Mouse (Mus musculus): ENCODE measurements around the gene Crkl. TPM values are rescaled to one million over a fixed set of nuclear protein-coding genes. Genes with fewer than 3 reads are reported as not detected.
A peak's percentile ranks its signal among the peaks of the same experiment; 100 is the strongest.

Crkl gene
- polyA plus RNA-seq, 1 experiment from 2014 or later = 29.9 TPM

DNA sequence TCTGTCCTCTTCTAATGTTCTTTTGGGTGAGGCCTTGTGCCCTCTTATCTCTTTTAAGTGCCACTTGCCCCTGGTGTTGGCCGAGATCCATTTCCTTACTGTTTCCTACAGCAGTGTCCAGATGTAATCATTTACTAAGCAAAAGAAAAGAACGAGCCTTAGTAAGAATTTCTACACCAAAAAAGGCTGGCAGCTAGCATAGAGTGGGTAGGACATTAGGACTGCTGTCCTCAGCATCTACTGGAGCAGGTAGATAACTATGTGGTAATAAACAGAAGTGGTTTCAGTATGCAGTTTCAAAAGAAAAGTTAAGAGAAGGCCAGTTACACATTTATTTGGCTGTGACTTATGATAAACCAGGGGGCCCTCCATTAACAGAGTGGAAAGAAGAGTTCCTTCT is 58.9 kb downstream of the Crkl start:
- Histone ChIP-seq H3K4me1 (replicated peaks; ENCODE audit: control insufficient read depth, insufficient read depth, low read length) (peaks cover 21% of the 10 kb centered on the region), H3K4me3 (ENCODE audit: low read depth, low read length) (peak overlapping the region; percentile 57; the same call in 1 of the 2 replicates), H3K27me3 (replicated peaks; ENCODE audit: control insufficient read depth, insufficient read depth, low read length) (no peaks in the 10 kb centered on the region), H3K9me3 (ENCODE audit: control insufficient read depth) (no peaks in the 10 kb centered on the region), H3K36me3 (ENCODE audit: control insufficient read depth, insufficient read depth) (peaks cover 29% of the 10 kb centered on the region), H3K27ac (ENCODE audit: low read depth, low read length) (peak overlapping the region; percentile 88), H3K4me2 (replicated peaks; ENCODE audit: low read depth) (peak overlapping the region; percentile 79), H3K9ac (ENCODE audit: low read depth, low read length) (no peak overlapping the region)
- ATAC-seq = peak; percentile 29
- no peak for TF ChIP-seq CTCF (IDR thresholded peaks at IDR 0.05; ENCODE audit: low read depth)
- WGBS = 31% methylated on average over 2 of the region's 2 CpGs

DNA sequence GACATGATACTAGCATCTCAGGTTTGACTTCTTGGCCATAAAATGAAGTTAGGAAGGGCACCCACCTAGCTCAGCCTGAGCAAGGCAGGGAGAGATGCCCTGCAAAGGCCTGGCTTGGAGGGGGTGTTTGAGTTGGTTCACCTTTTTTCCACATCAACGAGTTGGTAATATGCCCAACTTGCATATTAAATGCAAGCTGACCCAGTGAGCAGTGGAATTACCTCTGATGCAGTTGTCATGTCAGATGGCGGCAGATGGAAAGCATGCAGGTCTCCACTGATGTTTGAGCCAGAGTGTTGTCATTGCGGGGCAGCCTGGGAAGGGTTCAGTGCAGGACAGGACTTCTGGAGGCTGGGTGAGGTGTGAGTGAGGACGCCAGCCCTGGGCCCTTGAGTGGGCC is 59.6 kb downstream of the Crkl start:
- H3K27ac ChIP-seq (ENCODE audit: low read depth, low read length) = peak overlapping the region; percentile 88
- no peak for TF ChIP-seq CTCF (IDR thresholded peaks at IDR 0.05; ENCODE audit: low read depth)
- peak overlapping the region; percentile 79 for H3K4me2 ChIP-seq (replicated peaks; ENCODE audit: low read depth)
- no peaks in the 10 kb centered on the region for H3K27me3 ChIP-seq (replicated peaks; ENCODE audit: control insufficient read depth, insufficient read depth, low read length)
- H3K9me3 ChIP-seq (ENCODE audit: control insufficient read depth) = no peaks in the 10 kb centered on the region
- no peak for ATAC-seq
- H3K4me3 ChIP-seq (ENCODE audit: low read depth, low read length) = no peak overlapping the region
- peaks cover 21% of the 10 kb centered on the region for H3K4me1 ChIP-seq (replicated peaks; ENCODE audit: control insufficient read depth, insufficient read depth, low read length)
- 88% methylated on average over 4 of the region's 4 CpGs for WGBS
- 0 out of 2 replicates have a peak overlapping the region, but pooled peaks have one; percentile 17 for H3K9ac ChIP-seq (ENCODE audit: low read depth, low read length)
- H3K36me3 ChIP-seq (ENCODE audit: control insufficient read depth, insufficient read depth) = peaks cover 36% of the 10 kb centered on the region

DNA sequence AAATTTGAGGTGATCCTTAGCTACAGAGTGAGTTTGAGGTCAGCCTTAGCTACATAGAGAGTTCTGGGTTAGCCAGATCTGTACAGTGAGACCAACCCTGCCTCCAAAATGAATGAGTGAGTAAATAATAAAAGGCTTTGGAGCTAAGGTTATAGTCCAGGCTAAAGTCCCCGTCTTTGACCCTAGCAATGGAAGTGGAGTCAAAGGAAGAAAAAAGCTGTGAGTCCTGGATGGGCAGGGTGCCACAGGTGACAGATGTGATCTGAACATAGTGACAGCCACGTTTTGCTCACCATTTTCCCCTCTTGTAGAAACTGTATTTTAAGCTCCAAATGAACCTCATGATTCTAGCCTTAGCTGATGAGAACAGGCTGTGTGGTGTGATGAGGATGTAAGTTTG is 67.1 kb downstream of the Crkl start:
- Histone ChIP-seq H3K27ac (ENCODE audit: low read depth, low read length) (no peak overlapping the region), H3K4me1 (replicated peaks; ENCODE audit: control insufficient read depth, insufficient read depth, low read length) (no peaks in the 10 kb centered on the region), H3K27me3 (replicated peaks; ENCODE audit: control insufficient read depth, insufficient read depth, low read length) (no peaks in the 10 kb centered on the region), H3K9me3 (ENCODE audit: control insufficient read depth) (no peaks in the 10 kb centered on the region), H3K9ac (ENCODE audit: low read depth, low read length) (no peak overlapping the region), H3K36me3 (ENCODE audit: control insufficient read depth, insufficient read depth) (peaks cover 86% of the 10 kb centered on the region), H3K4me3 (ENCODE audit: low read depth, low read length) (no peak overlapping the region), H3K4me2 (replicated peaks; ENCODE audit: low read depth) (no peak overlapping the region)
- no peak for TF ChIP-seq CTCF (IDR thresholded peaks at IDR 0.05; ENCODE audit: low read depth)
- WGBS = 75% methylated on average over 2 of the region's 2 CpGs
- ATAC-seq = no peak

DNA sequence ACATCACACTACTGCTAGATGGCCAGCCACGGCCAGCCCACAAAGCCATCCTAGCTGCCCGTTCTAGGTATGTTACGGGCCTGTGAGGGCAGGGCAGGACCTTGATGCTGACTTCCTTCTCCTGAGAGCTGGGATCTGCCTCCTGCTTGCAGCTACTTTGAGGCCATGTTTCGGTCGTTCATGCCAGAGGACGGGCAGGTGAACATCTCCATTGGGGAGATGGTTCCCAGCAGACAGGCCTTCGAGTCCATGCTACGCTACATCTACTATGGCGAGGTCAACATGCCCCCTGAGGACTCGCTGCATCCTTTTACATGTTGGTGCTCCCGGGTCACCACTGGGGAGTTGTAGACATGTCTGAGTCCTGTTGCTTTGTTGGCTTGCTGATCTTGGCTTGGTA is 72.4 kb downstream of the Crkl start:
- Histone ChIP-seq H3K9ac (ENCODE audit: low read depth, low read length) (no peak overlapping the region), H3K27ac (ENCODE audit: low read depth, low read length) (no peak overlapping the region), H3K9me3 (ENCODE audit: control insufficient read depth) (no peaks in the 10 kb centered on the region), H3K36me3 (ENCODE audit: control insufficient read depth, insufficient read depth) (peaks cover 89% of the 10 kb centered on the region), H3K4me2 (replicated peaks; ENCODE audit: low read depth) (no peak overlapping the region), H3K27me3 (replicated peaks; ENCODE audit: control insufficient read depth, insufficient read depth, low read length) (no peaks in the 10 kb centered on the region), H3K4me1 (replicated peaks; ENCODE audit: control insufficient read depth, insufficient read depth, low read length) (no peaks in the 10 kb centered on the region), H3K4me3 (ENCODE audit: low read depth, low read length) (no peak overlapping the region)
- no peak for TF ChIP-seq CTCF (IDR thresholded peaks at IDR 0.05; ENCODE audit: low read depth)
- WGBS = 94% methylated on average over 11 of the region's 11 CpGs
- ATAC-seq = no peak

DNA sequence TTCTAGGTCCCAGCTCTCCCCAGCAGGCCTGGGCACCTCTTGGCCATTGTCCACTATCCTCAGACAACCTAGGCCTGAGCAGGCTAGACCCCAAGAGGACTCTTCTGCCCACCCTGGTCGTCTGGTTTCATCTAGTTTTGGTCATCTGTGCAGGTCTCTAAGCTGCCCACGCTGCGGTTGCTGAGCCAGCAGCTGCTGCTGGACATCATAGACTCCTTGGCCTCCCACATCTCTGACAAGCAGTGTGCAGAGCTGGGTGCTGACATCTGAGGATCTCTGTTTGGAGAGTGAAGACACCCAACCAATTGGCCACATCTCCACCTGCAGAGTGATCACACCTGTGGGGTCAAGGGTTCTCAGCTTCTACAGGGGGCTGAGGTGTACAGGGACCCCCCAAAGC is 73.7 kb downstream of the Crkl start:
- H3K27me3 ChIP-seq (replicated peaks; ENCODE audit: control insufficient read depth, insufficient read depth, low read length) = no peaks in the 10 kb centered on the region
- 78% methylated on average over 3 of the region's 3 CpGs for WGBS
- H3K27ac ChIP-seq (ENCODE audit: low read depth, low read length) = peak overlapping the region; percentile 70
- peaks cover 75% of the 10 kb centered on the region for H3K36me3 ChIP-seq (ENCODE audit: control insufficient read depth, insufficient read depth)
- ATAC-seq = no peak
- no peak for TF ChIP-seq CTCF (IDR thresholded peaks at IDR 0.05; ENCODE audit: low read depth)
- H3K4me1 ChIP-seq (replicated peaks; ENCODE audit: control insufficient read depth, insufficient read depth, low read length) = no peaks in the 10 kb centered on the region
- no peaks in the 10 kb centered on the region for H3K9me3 ChIP-seq (ENCODE audit: control insufficient read depth)
- H3K4me2 ChIP-seq (replicated peaks; ENCODE audit: low read depth) = no peak overlapping the region
- no peak overlapping the region for H3K9ac ChIP-seq (ENCODE audit: low read depth, low read length)
- H3K4me3 ChIP-seq (ENCODE audit: low read depth, low read length) = no peak overlapping the region

DNA sequence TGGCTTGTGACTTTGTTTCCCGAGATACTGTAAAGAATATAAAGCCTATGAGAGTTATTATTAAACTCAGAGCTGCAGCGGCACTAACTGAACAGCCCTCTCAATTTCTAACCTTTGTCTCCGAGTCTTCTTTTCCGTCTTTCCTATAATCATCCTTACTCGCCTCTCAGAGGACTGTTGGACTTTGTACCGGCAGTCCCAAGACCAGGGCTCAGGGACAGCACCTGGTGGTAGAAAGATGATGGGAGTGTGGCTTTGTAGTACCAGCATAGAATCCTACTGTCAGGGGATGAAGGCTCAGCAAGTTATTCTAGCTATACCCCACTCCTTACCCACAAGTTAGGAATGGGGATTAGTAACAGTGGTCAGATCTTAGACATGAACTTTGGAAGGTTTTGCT is 74.4 kb downstream of the Crkl start:
- peak; percentile 28; the same call in 1 of the 2 replicates for ATAC-seq
- WGBS = 49% methylated on average over 6 of the region's 6 CpGs
- peak; percentile 63 for TF ChIP-seq CTCF (IDR thresholded peaks at IDR 0.05; ENCODE audit: low read depth)
- no peak overlapping the region for H3K4me3 ChIP-seq (ENCODE audit: low read depth, low read length)
- H3K4me2 ChIP-seq (replicated peaks; ENCODE audit: low read depth) = no peak overlapping the region
- H3K9me3 ChIP-seq (ENCODE audit: control insufficient read depth) = no peaks in the 10 kb centered on the region
- H3K36me3 ChIP-seq (ENCODE audit: control insufficient read depth, insufficient read depth) = peaks cover 68% of the 10 kb centered on the region
- no peaks in the 10 kb centered on the region for H3K27me3 ChIP-seq (replicated peaks; ENCODE audit: control insufficient read depth, insufficient read depth, low read length)
- no peak overlapping the region for H3K9ac ChIP-seq (ENCODE audit: low read depth, low read length)
- no peaks in the 10 kb centered on the region for H3K4me1 ChIP-seq (replicated peaks; ENCODE audit: control insufficient read depth, insufficient read depth, low read length)
- H3K27ac ChIP-seq (ENCODE audit: low read depth, low read length) = peak overlapping the region; percentile 70; the same call in 1 of the 2 replicates

DNA sequence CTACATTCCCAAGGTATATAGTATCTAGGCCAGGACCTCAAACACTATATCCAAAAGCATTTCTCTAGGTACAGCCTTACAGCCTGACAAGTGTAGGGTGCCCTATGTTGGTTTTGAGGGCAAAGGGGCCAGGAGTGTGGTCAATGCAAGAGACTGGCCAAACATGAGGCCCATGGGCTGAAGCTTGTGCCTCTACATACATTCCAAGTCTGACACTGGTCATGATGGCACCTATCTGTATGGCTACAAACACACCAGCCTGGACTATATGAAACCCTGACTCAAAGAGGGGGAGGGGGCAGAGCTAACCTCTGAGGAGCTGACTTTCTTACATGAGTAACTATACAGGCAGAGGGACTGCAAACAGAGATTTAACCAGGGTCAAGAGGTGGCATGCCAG is 75.8 kb downstream of the Crkl start:
- no peak overlapping the region; the same call in 1 of the 2 replicates for H3K27ac ChIP-seq (ENCODE audit: low read depth, low read length)
- ATAC-seq = no peak
- H3K4me2 ChIP-seq (replicated peaks; ENCODE audit: low read depth) = no peak overlapping the region
- TF ChIP-seq CTCF (IDR thresholded peaks at IDR 0.05; ENCODE audit: low read depth) = no peak
- no peaks in the 10 kb centered on the region for H3K9me3 ChIP-seq (ENCODE audit: control insufficient read depth)
- H3K36me3 ChIP-seq (ENCODE audit: control insufficient read depth, insufficient read depth) = peaks cover 54% of the 10 kb centered on the region
- H3K4me3 ChIP-seq (ENCODE audit: low read depth, low read length) = no peak overlapping the region
- no peaks in the 10 kb centered on the region for H3K27me3 ChIP-seq (replicated peaks; ENCODE audit: control insufficient read depth, insufficient read depth, low read length)
- peaks cover 5% of the 10 kb centered on the region for H3K4me1 ChIP-seq (replicated peaks; ENCODE audit: control insufficient read depth, insufficient read depth, low read length)
- H3K9ac ChIP-seq (ENCODE audit: low read depth, low read length) = no peak overlapping the region

Data from intestine, postnatal 0 days (tissue).